19 mouse cellular contexts compared by ENCODE assay signal in genomic region chr11:118000083-118000482, GRCm38 (mm10). TPM values are rescaled to one million over a fixed set of nuclear protein-coding genes. Genes with fewer than 3 reads are reported as not detected.
DNase-seq lines count a peak whose midpoint lies in the region; ATAC-seq and TF ChIP-seq lines count a peak whose summit lies in the region.
"Had no signal": no experiment of that assay in that cellular context is flagged by ENCODE, and none has a peak within 500 bp of the region (broad histone marks: within the 10 kb centered on the region; RNA-seq: fewer than 3 reads in every experiment).

No protein-coding gene starts in this region.

- peak overlapping the region; percentile 54; the same call in 1 of the 2 replicates for H3K27ac ChIP-seq in gastrocnemius, adult 2 months
- H3K27ac ChIP-seq in heart, embryonic 16.5 days (ENCODE audit: low read length): peak overlapping the region; percentile 60
- H3K27ac ChIP-seq in small intestine, adult 2 months (ENCODE audit: insufficient read depth, low read depth, low read length): peak overlapping the region; percentile 78
- H3K27ac ChIP-seq in hindbrain, postnatal 0 days: no peak overlapping the region

- whole genome bisulfite sequencing in heart, embryonic 16.5 days: 22% methylated on average over 1 of the region's 1 CpGs
- 35% methylated on average over 1 of the region's 1 CpGs for WGBS in small intestine, adult 2 months
- 65% methylated on average over 1 of the region's 1 CpGs for WGBS in hindbrain, postnatal 0 days

- peaks cover 34% of the 10 kb centered on the region for H3K4me1 ChIP-seq in heart, embryonic 16.5 days (ENCODE audit: control insufficient read depth, insufficient read depth, low read length)
- H3K4me1 ChIP-seq in small intestine, adult 2 months (ENCODE audit: control insufficient read depth, insufficient read depth, insufficient read length, low read length): peaks cover 41% of the 10 kb centered on the region
- no peaks in the 10 kb centered on the region for H3K4me1 ChIP-seq in hindbrain, postnatal 0 days (ENCODE audit: insufficient read depth, low read length)

- peaks cover 15% of the 10 kb centered on the region for H3K36me3 ChIP-seq in heart, embryonic 16.5 days (ENCODE audit: control insufficient read depth, insufficient read depth)
- H3K36me3 ChIP-seq in small intestine, adult 2 months (ENCODE audit: control insufficient read depth, insufficient read depth, low read length): peaks cover 39% of the 10 kb centered on the region
- peaks cover 42% of the 10 kb centered on the region for H3K36me3 ChIP-seq in hindbrain, postnatal 0 days (ENCODE audit: insufficient read depth, low read length)

- intact Hi-C loops in gastrocnemius, adult 2 months (cut with DNase I): no loop called here
- intact Hi-C loops in gastrocnemius, postnatal 36 days (cut with DNase I): no loop called here

- no peak overlapping the region for H3K4me2 ChIP-seq in heart, embryonic 16.5 days (ENCODE audit: low read depth, low read length)
- no peak overlapping the region for H3K4me2 ChIP-seq in hindbrain, postnatal 0 days (ENCODE audit: low read depth, low read length)
- H3K4me2 ChIP-seq: midbrain, embryonic 11.5 days had no signal

- ATAC-seq in heart, embryonic 16.5 days (replicated peaks; ENCODE audit: extremely low read depth, insufficient read depth, low FRiP score): no peak
- no peak for ATAC-seq in hindbrain, postnatal 0 days
- ATAC-seq: forebrain, postnatal 0 days; inflammation-experienced regulatory T-cells, adult 6 months had no signal

- H3K9me3 ChIP-seq in heart, embryonic 16.5 days (replicated peaks; ENCODE audit: control insufficient read depth, low read length): no peaks in the 10 kb centered on the region
- H3K9me3 ChIP-seq in hindbrain, postnatal 0 days (ENCODE audit: low read length): no peaks in the 10 kb centered on the region

- H3K4me3 ChIP-seq in gastrocnemius, adult 2 months: no peak overlapping the region
- H3K4me3 ChIP-seq in heart, embryonic 16.5 days (ENCODE audit: low read length): no peak overlapping the region
- no peak overlapping the region for H3K4me3 ChIP-seq in small intestine, adult 2 months (ENCODE audit: low read depth, low read length)
- H3K4me3 ChIP-seq in hindbrain, postnatal 0 days (ENCODE audit: low read length): no peak overlapping the region

- no peak for TF ChIP-seq CTCF in gastrocnemius, adult 2 months (IDR thresholded peaks at IDR 0.05)
- no peak for TF ChIP-seq CTCF in small intestine, adult 2 months (IDR thresholded peaks at IDR 0.05; ENCODE audit: extremely low read depth, insufficient read length, insufficient replicate concordance, low read depth, low read length)
- TF ChIP-seq CTCF in hindbrain, postnatal 0 days (IDR thresholded peaks at IDR 0.05; ENCODE audit: low read depth): no peak

- H3K27me3 ChIP-seq in heart, embryonic 16.5 days (ENCODE audit: control insufficient read depth, insufficient read depth, low read length): no peaks in the 10 kb centered on the region
- no peaks in the 10 kb centered on the region for H3K27me3 ChIP-seq in small intestine, adult 2 months (ENCODE audit: control insufficient read depth, insufficient read depth, low read length)
- H3K27me3 ChIP-seq in hindbrain, postnatal 0 days (ENCODE audit: insufficient read depth, low read length): no peaks in the 10 kb centered on the region

- TF ChIP-seq POLR2A in small intestine, adult 2 months (IDR thresholded peaks at IDR 0.05; ENCODE audit: low read depth, low read length): no peak

- no peak for DNase-seq in gastrocnemius, adult 2 months
- DNase-seq in gastrocnemius, postnatal 36 days: no peak
- no peak for DNase-seq in heart, adult 9 months (ENCODE audit: low spot score in 2 of 2)
- peak; percentile 45 for DNase-seq in induced T-regulatory cell, adult 2 months (ENCODE audit: low read depth)
- DNase-seq in urinary bladder, postnatal 14 days (ENCODE audit: low spot score): no peak
- no peak for DNase-seq in hindbrain, postnatal 0 days (ENCODE audit: low spot score)
- DNase-seq: cerebellum, adult 11-12 months; cerebellum, postnatal 36 days; forebrain, postnatal 0 days; layer of hippocampus, postnatal 36 days; left cerebral cortex, postnatal 4 days; lung, adult 18-20 months; lung, postnatal 36 days; right cerebral cortex, postnatal 14 days; thymus, postnatal 4 days had no signal

- H3K9ac ChIP-seq in heart, embryonic 16.5 days (ENCODE audit: low read length): no peak overlapping the region
- H3K9ac ChIP-seq in hindbrain, postnatal 0 days (replicated peaks; ENCODE audit: low read length): no peak overlapping the region
- H3K9ac ChIP-seq: forebrain, postnatal 0 days had no signal

RNA-seq across cellular contexts. Expression of gene Pgs1, which starts 14.0 kb away (rescaled TPM):
- 10 to 100 TPM; 17.2 to 18.0 TPM for total RNA-seq in gastrocnemius, adult 2 months (2021)
- total RNA-seq in gastrocnemius, postnatal 36 days (2021): 10 to 100 TPM; 17.9 to 18.9 TPM
- 26.9 and 28.9 TPM in 2 replicates for polyA plus RNA-seq in heart, embryonic 16.5 days (2015; fragmentation: Nextera tagmentation; extraction: Ambion mirVana)
- 19.8 and 35.0 TPM in 2 replicates for polyA plus RNA-seq in small intestine, adult 2 months (2012; rRNA removed)
- total RNA-seq in hindbrain, postnatal 0 days (2014; rRNA removed): 72.7 and 85.0 TPM in 2 replicates
- polyA plus RNA-seq in hindbrain, postnatal 0 days (2015; fragmentation: Nextera tagmentation; extraction: Ambion mirVana): 57.2 and 58.3 TPM in 2 replicates

RNA-seq across cellular contexts. Expression of gene Socs3, which starts 30.2 kb away (rescaled TPM):
- 10 to 100 TPM in 1 of 2 experiments, 1 to 10 TPM in 1; 1.7 to 10.1 TPM for total RNA-seq in gastrocnemius, adult 2 months (2021)
- total RNA-seq in gastrocnemius, postnatal 36 days (2021): 1 to 10 TPM; 1.8 to 4.7 TPM
- polyA plus RNA-seq in heart, embryonic 16.5 days (2015; fragmentation: Nextera tagmentation; extraction: Ambion mirVana): 7.2 and 8.2 TPM in 2 replicates
- polyA plus RNA-seq in small intestine, adult 2 months (2012; rRNA removed): 27.2 and 47.2 TPM in 2 replicates
- 12.3 and 12.4 TPM in 2 replicates for total RNA-seq in hindbrain, postnatal 0 days (2014; rRNA removed)
- polyA plus RNA-seq in hindbrain, postnatal 0 days (2015; fragmentation: Nextera tagmentation; extraction: Ambion mirVana): 6.0 and 7.0 TPM in 2 replicates
